Mouse (Mus musculus): ENCODE measurements around the gene Ptger1.

Ptger1 gene

DNA sequence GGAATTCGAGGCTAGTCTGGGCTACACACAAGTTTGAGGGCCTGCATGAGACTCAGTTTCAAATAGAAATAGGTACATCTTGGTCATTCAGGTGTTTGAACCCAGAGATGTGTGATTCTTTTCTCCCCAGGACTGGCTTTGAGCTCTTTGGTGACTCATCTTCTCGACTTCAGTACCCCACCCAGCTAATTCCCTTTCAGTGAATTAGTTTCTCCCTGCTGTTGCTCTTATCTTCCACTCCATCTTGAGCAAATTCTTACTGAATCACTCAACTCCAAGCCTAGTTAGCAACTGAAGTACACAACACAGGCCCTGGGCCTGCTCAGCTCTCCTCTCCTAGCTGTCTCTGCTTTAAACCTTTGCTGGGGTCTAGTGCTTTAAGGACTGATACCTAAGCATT is 50.1 kb downstream of the Ptger1 start:
- in situ Hi-C loops (cut with MboI; ENCODE audit: low pct_unique_long_range_greater_than_20kb in 1 of 2, low sequenced_read_pairs in 2 of 2, unreplicated experiment in 1 of 2), result no loop called here

DNA sequence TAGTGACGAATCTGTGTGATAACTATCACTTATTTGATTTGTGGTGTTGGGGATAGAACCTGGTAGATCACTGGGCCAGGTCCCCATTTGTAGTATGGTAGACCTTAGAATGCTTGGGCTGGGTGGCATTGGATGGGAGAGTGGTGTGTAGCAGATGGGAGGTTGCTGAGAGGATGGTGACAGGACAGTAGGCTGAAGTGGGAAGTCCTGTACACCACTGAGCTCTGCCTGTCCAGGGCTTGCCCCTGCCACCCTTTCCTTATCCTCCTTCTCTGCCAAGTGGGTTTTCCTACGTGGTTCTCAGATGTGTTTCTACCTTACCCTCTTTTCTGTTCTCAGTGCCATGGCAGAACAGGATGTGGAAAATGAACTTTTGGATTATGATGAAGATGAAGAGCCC is 52.6 kb downstream of the Ptger1 start:
- in situ Hi-C loops (cut with MboI; ENCODE audit: low pct_unique_long_range_greater_than_20kb in 1 of 2, low sequenced_read_pairs in 2 of 2, unreplicated experiment in 1 of 2), result no loop called here

DNA sequence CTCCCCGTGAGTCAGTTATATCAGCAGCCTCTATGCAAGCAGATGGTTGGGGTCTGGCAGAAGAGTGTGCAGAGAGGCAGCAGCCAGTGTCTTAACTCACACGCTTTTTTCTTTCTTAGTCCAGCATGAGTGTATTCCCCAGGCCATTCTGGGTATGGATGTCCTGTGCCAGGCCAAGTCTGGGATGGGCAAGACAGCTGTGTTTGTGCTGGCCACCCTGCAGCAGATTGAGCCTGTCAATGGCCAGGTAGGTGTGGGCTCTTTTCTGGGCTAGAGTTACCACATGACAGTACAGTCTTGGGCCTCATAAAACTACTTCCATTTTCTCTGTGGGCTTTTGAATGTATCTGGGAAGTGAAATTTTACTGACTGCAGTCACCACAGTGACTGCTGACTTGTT is 53.2 kb downstream of the Ptger1 start:
- in situ Hi-C loops (cut with MboI; ENCODE audit: low pct_unique_long_range_greater_than_20kb in 1 of 2, low sequenced_read_pairs in 2 of 2, unreplicated experiment in 1 of 2), result no loop called here

DNA sequence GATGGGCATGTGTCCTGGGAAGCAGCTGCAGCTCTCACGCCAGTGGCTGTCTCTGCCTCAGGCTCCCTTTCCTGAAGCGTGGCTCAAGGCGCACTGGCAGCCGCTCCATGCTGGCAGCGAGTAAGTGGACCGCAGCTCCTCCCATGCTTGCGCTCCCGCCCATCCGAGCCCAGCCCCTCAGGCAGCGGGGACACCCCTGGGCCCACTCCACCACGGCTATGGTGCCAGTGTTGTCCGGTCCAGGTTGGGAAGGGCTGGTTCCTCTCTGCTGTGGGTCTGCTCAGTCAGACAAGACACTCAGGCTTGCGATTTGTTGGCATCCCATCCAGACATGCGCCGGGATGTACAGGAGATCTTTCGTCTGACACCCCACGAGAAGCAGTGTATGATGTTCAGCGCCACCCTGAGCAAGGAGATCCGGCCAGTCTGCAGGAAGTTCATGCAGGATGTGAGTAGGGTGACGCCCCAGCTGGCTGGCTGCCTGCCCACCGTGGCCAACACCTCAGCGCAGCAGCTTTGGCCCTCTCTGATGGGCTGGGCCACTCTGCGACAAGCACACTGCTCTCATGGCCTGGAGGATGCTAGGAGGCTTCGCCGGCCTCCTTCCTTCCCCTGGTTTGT is 55.0 kb downstream of the Ptger1 start:
- in situ Hi-C loops (cut with MboI; ENCODE audit: low pct_unique_long_range_greater_than_20kb in 1 of 2, low sequenced_read_pairs in 2 of 2, unreplicated experiment in 1 of 2), result no loop called here

Measured in mouse embryonic stem cell (cell line).